Mouse (Mus musculus): ENCODE data around the gene Rbpj.

DNA sequence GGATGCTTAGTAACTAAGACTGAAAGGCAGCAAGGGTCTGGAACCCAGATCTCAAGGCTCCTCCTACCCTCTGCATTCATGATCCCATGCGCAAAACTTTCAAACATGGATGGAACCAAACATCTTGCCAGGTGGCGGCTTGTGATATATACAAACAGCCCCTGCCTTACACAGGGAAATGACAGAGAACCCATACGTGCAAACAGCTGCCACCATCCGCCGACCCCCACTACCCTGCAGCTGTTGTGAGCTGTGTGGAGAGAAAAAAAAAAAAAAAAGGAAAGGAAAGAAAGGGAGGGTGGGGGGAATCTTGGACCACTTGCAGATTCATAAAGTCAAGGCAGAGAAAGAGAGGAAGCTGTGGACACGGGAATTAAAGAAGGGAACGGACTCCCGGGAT, 2.4 kb downstream of the Rbpj start:
- TF ChIP-seq CTCF (IDR thresholded peaks at IDR 0.05; ENCODE audit: low read depth), result no peak
- no peak for TF ChIP-seq EP300 (IDR thresholded peaks at IDR 0.05; ENCODE audit: low read depth)
